Mouse (Mus musculus): ENCODE data around the gene Iqgap3.

The Iqgap3 gene

DNA sequence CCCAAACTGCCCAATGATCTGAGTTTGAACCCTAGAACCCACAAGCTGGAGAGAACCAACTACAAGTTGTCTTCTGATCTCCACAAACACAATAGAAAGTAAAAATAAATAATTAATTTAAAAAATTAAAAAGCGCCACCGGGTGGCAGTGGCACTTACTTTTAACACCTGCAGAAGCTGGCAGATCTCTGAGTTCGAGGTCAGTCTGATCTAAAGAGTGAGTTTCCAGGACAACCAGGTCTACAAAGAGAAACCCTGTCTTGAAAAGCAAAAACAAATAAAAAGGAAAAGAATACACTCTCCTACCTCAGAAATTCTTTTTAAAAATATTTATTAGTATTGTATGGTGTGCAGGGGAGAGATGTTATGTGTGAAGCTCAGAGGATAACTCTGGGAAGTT lies 56.0 kb downstream of the Iqgap3 start:
- in situ Hi-C loops (cut with MboI, MseI): no loop called here

DNA sequence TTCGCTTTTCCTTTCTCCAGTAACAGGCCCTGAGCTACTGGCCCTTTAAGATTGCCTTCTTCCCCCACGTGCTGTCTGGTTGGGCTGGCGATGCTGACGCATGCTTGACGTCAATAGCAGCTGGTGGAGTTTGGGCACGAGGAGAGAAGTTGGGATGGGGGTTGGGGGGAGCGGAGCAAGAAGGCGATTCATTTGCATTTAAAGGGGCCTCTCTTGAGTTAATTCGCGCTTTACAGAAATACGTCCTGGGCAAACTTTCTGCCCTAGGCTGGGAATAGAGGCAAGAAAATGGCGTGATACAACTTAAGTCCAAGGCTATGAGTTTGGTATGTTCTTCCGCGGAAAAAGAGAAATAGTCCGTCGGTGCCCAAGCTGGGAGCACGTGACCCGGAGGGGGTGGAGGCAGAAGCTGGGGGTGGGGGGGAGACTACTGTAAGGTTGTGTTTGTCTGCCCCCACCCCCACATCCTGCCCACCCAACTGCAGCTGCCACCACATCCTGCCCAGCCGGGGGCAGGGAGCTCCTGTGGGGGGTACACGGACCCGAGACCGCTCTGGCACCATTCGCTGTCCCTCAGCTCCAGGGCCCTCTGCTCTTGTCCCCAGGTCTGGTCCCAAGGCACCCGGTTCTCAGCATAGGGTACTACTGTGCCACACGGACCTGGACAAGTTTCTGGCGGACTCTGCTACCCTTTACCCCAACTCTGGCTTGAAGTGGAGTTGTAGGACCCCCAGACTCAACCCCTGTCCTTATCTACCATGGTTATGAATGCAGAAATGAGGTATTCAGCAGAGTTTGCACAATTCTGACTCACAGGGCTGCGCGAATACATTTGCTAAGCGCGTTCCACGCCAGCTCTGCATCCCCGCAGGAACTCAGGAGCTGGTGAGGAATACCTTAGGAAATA lies 56.8 kb downstream of the Iqgap3 start:
- in situ Hi-C loops (cut with MboI, MseI): no loop called here

DNA sequence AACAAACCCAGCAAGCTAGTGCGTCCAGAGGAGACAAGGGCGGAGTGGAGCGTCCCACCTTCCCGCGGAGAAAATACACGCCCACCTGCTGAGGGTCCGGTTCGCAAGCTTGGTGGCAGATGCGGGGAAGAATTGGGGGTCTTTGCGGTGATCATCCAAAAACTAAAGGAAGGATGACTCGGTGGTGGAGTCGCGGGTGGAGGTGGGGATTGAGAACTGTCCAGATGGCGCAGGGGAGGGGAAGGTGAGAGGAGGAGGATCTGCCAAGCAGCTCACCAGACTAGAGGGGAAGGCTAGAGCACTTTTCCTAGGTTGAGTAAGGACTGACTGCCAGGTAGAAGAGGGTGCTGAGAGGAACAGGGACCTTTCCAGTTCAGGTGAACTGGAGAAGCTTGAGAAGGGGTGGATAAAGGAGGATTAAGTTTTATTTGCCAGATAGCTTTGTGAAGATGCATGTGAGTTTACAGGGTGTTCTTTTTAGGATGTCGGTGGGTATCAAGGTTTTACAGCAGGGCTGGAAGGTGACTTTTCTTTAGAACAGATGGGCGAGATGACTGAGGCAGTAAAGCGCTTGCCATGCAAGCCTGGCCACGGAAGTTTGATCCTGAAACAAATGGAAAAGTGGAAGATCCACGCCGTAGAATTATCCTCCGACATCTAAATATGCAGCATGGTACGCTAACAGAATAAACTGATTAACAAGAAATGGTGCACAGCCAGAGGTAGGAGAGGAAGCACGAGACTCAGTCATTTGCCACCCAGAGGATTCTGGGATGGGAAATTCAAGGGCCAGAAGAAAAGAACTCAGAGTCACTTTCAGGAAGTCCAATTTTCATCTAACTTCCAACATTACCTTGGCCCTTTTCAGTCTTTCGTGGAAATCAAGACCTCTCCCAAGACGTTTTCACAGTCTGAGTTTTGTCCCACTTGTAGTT lies 57.7 kb downstream of the Iqgap3 start:
- in situ Hi-C loops (cut with MboI, MseI): loop anchor here (5.0 kb wide), 1 partner anchor 38 kb away; no protein-coding TSS in a partner anchor

DNA sequence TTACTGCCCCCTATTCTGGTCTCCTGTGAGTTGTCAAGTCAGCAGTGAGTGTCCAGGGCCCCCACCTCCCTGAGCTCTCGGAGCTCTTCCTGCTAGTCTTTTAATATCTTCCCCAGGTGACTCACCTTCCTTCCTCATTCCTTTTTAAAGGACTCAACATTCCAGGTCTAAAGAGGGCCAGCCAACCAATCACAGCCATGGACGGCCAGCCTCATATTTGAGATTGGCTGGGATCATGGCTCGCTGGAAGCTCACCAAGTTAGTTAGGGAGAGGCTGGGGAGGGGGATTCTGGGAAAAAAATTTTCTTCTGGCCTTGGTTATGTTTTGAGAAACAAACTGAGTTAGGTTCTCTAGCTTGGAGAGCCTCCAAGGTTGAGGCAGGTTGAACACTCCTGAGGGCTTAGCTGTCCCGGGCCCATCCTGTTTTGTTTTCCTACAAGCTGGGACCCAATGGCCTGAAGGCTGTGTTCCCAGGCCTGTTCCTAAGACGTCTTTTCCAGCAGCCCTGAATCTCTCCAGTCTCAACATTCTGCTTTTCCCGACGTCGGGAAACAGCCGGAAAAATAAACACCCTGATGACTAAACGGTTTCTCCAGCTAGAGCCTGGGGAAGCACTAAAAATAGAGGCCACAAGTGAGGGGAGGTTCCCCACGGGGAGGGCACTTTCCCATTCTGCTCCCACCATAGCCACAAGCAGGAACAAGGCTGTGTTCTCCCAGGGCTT lies 58.6 kb downstream of the Iqgap3 start:
- in situ Hi-C loops (cut with MboI, MseI): loop anchor here (5.0 kb wide), 1 partner anchor 37 kb away; no protein-coding TSS in a partner anchor

DNA sequence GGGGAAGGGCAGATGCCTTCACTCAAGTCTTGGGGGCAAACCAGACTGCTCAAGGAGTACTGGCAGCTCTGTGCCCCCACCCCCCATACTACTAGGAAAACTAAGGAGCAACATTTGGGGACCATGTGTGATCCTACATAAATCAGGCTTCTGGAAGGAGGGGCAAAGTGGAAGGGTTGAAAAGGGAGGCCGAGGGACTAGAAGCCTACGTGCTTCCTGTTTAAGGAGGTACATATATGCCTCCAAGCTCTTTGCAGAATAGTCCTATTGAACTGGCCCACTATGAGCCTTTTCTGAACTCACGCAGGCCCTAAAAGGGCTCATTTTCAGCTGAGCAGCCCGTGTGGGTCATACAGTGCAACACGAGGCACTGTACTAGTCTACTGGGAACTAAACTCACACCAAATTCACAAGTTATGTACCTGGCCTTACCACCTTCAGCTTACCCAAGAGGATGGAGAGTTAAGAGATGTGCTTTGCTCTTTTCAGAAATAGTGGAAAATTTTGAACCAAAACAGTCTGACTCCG lies 59.2 kb downstream of the Iqgap3 start:
- in situ Hi-C loops (cut with MboI, MseI): loop anchor here (5.0 kb wide), 1 partner anchor 36 kb away; no protein-coding TSS in a partner anchor

DNA sequence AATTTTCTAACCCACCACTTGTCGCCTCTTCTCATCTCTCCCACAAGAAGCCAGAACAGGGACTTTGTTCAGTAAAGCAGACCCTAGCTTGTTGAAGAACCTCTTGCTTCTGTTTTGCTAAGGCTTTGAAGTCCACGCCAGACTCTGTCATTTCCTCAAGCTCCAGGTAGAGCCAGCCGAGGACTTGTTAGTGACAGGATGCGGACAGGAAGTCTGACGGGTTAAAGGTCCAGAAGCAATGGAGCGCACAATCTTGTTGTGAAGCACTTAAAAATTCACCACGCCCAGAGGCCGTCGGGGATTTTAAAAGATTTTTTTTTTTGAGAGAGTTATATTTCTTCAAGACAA lies 59.6 kb downstream of the Iqgap3 start:
- in situ Hi-C loops (cut with MboI, MseI): loop anchor here (5.0 kb wide), 1 partner anchor 36 kb away; no protein-coding TSS in a partner anchor

DNA sequence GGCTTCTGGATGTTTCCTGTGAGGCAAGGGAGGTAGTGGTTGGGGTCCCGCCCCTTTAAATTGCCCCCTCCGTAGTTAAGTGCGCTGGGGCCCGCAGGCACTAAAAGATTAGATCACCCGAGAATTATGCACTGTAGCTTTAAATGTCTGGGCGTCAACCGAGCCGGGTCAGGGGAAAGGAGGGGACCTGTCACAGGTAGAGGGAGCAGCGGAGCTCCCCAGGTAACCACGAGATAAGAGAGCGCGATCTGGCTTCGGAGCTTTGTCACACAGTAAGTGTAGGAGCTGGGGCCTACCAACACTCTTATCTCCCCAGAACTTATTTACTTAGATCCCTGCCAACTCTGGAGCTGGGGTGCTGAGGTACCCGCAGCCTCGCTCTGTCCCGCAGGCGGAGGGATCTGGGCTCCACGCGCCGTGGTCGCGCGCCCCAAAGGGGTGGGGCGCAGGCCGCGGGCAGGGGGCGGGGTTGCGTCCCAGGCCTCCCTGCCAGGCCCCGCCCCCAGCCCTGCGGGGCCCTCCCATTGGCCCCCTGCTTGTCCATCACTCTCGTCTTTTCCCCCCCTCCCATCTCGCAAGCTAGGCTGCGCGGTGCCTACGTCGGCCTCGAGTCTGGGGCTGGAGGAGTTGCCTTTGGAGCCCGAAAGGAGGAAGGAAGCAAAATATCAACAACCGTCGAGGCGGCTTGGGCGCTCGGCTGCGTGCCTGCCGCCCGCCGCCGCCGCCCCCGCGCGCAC lies 60.2 kb downstream of the Iqgap3 start, which contains the start of gene Mef2d:
Mef2d (plus strand) TSS at position 586 of the 737 bp plus-strand sequence.
- in situ Hi-C loops (cut with MboI, MseI): loop anchor here (5.0 kb wide), 1 partner anchor 35 kb away; no protein-coding TSS in a partner anchor

DNA sequence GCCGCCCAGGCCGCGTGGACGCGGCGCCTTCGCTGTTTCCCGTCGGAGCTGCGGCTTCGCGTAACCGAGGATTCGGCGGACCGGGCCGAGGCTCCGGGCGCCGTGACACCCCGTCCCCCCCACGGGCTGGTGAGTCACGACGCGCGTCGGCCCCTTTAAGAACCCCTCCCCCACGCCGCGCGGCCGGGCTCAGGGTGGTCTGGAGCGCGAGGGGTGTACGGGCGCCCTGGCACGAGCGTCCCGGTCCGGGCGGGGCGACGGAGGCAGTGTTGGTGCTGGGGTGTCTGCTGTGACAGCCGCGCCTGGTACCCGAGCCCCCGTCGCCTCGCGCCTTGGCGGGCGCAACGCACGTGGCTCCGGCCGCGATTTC lies 60.8 kb downstream of the Iqgap3 start:
- in situ Hi-C loops (cut with MboI, MseI): loop anchor here (5.0 kb wide), 1 partner anchor 35 kb away; no protein-coding TSS in a partner anchor

DNA sequence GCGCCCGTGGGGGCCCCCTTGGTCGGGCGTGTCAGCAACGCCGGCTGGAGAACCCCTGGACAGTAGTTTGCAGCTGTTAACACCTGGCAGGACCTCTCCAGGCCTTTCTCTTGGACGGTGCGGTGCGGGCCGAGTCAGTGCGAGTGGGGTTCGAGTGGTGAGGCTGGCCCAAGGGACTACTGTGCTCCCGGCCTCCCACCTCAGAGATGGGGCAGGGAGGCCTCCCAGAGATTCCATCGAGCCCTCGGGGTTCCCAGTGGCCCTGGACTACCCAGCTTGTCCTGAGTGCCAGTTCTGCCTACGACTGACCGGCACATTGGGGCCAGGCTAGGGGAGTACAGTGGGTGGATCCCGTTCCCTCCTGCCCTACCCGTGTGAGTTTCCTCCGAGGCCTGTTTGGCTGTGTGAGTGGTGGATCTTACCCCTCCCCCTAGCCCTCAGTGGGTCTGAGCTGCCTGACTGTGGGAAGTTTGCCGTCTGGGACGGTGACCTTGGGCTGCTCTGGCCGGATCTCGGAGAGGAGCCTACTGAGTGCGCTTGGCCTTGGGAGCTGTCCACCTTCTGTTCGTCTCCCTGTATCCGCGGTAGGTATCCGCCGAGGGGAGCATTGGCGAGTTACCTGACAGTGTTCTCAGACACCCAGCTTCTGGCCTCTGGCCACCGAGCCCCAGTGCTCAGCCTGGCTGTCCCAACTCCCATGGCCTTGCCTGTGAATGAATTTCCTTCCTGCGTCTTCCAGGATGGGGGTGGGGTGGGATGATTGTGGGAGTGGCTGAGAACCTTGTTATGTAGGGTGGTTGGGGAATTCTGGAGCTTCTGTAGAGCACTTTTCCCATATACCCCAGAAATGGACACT lies 61.4 kb downstream of the Iqgap3 start:
- in situ Hi-C loops (cut with MboI, MseI): loop anchor here (5.0 kb wide), 1 partner anchor 34 kb away; no protein-coding TSS in a partner anchor

DNA sequence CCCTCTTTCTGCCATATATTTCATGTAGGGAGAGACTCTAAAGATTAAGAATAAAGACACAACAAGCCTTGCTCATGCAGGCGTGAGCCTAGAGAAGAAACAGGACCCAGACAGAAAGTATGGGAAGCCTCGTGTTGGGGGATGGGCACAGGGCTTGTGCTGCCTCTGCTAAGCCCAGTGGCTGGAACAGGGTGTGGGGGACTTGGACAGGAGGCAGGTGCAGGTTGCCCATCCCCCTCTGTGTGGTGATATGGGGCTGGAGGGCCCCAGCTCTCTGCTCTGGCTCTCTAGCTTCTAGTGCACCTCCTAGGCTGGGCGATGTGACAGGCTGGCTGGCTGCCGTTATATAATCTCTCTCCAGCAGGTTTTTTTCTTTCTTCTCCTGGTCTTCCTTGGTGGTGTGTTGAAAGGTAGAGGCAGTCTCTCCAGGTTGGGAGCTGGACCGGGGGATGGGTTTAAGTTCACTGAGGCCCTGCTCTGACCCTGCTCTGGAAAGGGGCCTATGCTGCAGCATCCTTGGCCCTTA lies 62.3 kb downstream of the Iqgap3 start:
- in situ Hi-C loops (cut with MboI, MseI): loop anchor here (5.0 kb wide), 1 partner anchor 33 kb away; no protein-coding TSS in a partner anchor

DNA sequence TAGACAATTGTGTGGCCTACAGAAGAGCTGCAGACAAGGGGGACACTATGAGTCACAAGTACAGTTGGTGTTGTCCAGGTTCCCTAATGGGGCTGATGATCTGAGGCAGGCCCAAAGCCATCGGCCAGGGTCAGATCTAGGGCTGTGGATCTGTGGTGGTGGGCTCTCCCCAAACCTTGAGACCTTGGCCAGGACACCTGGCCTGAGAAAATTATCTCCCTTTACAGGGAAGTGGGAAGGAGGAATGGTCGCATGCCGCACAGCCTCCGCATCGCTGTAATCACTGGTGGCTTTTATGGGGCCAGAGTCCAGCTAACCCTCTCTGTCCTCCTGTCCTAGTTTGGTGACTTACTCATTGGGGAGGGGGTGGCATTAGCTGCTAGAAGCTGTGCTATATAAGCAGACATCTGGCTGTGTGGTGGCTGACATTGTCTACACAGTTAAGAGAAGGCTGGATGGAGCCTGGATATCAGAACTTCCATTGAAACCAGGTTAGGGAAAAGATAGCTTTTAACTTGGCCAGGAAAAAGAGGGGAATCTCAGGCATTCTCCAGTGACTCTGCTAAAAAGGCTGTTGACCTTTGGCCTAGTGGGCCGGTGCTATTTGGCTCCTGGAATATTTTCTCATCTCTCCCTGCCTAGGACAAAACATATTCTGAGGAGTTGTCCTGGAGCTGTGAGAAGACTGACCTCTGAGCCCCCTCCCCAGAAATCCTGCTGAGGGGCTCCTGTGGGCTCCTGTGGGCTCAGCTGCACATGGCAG lies 63.1 kb downstream of the Iqgap3 start:
- in situ Hi-C loops (cut with MboI, MseI): loop anchor here (5.0 kb wide), 1 partner anchor 32 kb away; no protein-coding TSS in a partner anchor

DNA sequence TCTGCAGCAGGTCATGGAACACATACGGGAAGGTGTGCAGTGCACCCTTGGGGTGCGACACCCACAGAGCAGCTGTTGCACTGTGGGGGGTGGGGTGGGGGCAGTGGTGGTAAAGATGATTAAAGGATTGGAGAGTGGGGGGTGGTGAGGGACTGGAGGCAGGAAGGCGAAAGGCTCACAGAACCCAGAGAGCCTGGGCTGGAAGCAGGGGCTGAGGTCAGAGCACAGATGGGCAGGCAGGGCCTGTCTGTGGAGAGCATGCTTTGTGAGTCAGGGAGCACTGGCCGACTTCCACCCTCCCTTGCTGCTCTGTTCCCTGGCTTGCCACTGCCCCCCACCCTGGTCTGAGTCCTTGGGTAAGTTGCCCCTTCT lies 63.6 kb downstream of the Iqgap3 start:
- in situ Hi-C loops (cut with MboI, MseI): no loop called here

DNA sequence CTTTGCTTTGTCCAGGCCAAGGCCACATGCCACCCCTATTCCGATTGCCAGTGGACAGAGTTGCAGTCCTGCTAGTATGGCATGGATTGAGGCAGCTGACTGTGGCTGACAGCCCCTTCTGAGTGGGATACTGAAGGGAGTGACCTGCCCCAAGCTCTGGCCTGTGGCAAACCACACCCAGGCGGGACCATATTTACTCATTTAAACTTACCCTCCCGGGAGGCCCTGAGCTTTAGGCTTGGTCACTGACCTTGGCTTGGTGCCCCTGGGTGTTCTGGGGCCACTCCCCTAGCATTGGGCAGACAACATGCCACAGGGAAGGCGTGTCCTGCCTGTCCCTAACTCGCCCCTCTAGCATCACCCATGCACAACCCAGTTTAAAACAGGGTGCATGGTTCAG lies 64.2 kb downstream of the Iqgap3 start:
- in situ Hi-C loops (cut with MboI, MseI): no loop called here

DNA sequence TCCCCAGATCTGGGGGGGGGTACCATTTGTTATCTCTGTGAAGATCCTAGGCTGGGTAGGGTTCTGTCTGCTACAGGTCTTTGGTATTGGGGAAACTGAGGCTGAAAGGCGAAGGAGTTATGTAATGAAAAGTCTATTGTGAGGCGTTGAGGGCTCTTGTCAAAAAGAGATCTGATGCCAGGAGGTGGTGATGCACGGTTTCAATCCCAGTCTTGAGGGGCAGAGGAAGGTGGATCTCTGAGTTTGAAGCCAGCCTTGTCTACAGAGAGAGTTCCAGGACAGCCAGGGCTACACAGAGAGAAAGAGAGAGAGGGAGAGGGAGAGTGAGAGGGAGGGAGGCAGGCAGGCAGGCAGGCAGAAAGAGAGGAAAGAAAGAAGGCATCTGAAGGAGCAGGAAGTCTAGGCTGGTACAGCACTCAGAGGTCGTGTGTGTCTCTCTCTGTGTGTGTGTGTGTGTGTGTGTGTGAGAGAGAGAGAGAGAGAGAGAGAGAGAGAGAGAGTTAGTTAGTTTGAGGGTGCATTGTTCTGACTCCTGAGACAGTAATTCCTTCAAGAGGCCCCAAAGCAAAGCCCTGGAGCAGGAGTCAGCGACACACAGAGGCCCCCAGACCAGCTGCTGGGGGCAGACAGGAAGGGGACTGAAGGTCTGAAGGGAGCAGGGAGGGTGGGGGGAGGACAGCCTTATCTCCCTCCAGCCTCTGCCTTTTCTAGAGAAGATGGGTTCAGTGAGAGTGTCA lies 64.8 kb downstream of the Iqgap3 start:
- in situ Hi-C loops (cut with MboI, MseI): no loop called here

DNA sequence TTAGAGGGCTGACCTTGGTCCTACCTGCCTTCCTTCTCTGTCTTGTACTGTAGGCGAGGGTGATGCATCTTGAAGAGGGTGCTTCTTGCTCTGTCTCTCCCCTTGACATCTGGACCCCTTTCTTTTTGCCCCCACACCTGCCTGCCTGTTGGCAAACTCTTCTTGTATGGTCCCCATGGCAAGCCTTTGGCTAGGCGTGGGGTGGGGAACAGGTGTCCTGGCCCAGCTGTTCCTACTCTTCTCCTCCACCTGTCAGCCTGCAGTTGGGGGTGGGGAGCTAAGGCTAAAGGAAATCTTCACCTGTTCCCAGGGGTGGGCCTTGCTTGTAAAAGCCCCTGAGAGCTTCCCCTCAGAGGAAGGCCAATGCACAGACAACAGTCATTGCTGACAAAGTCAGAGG lies 65.7 kb downstream of the Iqgap3 start:
- in situ Hi-C loops (cut with MboI, MseI): no loop called here

DNA sequence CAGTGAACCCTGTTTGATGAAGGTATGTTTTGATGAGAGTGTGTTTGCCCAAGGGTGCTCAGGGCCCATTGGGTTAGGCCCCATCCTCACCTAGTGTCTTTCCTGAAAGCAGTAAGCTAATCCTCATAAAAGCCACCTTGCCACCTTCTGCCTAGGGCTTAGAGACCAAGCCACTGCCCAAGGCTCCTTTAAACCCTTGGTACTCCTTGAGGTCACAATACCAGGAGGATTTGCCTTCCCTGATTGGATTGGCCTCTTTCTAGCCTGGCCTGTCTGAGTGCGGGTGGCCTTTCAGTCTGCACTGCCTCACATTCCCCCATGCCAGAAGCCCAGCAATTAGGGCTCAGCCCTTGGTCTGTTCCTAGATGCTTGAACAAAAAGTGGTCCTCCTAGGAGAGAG lies 66.1 kb downstream of the Iqgap3 start:
- in situ Hi-C loops (cut with MboI, MseI): no loop called here

DNA sequence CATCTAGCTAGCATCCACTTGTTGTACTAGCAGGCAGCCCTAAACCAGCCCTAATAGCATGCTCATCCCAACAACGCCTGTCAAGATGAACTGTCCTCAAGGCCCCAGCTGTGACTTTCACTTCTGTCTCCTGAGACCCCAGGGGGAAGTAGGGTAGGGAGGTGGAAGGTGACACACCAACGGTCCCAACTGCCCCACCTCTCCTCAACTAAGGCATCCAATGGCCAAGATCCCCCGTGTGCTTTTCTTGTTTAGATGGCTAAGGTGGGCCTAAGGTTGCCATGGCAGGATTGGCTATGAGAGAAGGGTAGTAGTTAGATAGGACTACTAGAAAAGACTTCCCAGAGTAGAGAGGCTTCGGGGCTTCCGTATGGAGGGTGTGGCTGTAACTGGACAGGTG lies 66.6 kb downstream of the Iqgap3 start:
- in situ Hi-C loops (cut with MboI, MseI): no loop called here

Measured in regulatory T cell (primary cell).